Mouse (Mus musculus) embryonic facial prominence, embryonic 10.5 days (tissue): ENCODE data around the gene Cpne6. TPM values are rescaled to one million over a fixed set of nuclear protein-coding genes. Genes with fewer than 3 reads are reported as not detected.

Source experiments
- DNase-seq: peaks from one replicate; pipeline ENCODE4 v3.0.0-alpha.2; 2017; ENCODE audit warnings: low spot score
- H3K27ac ChIP-seq: fragments of 300-500 bp; sonication (generic); replicated peaks from 2 replicates; pipeline ENCODE4 v1.5.1; 2016; ENCODE audit warnings: mild to moderate bottlenecking
- H3K27me3 ChIP-seq: fragments of 300-500 bp; sonication (generic); replicated peaks from 2 replicates; pipeline ENCODE4 v1.6.1; 2016; ENCODE audit warnings: low read depth, mild to moderate bottlenecking; ENCODE audit not compliant: poor library complexity, severe bottlenecking
- H3K36me3 ChIP-seq: fragments of 300-500 bp; sonication (generic); replicated peaks from 2 replicates; pipeline ENCODE4 v1.6.1; 2016; ENCODE audit warnings: mild to moderate bottlenecking, moderate library complexity
- H3K4me1 ChIP-seq: fragments of 300-500 bp; sonication (generic); 2 replicates; pipeline ENCODE4 v1.6.1; 2016
- H3K4me3 ChIP-seq: fragments of 300-500 bp; sonication (generic); 2 replicates; pipeline ENCODE4 v1.5.1; 2016; ENCODE audit warnings: mild to moderate bottlenecking, moderate library complexity
- H3K9me3 ChIP-seq: fragments of 300-500 bp; sonication (generic); 2 replicates; pipeline ENCODE4 v1.6.1; 2016; ENCODE audit warnings: mild to moderate bottlenecking
- WGBS: fragments of 180-500 bp; shearing (Covaris S2); methylation state at CpG from one replicate; pipeline ENCODE4 v1.1.7; 2016; 5-methylcytosine and 5-hydroxymethylcytosine counted together
- polyA plus RNA-seq: library from polyadenylated mRNA; unstranded; fragments of >200 nt; fragmentation: Nextera tagmentation; extraction: Ambion mirVana; gene quantifications from 2 replicates; pipeline ENCODE4 v1.2.1, GENCODE M21; 2016

Gene Cpne6
- polyA plus RNA-seq = 0.59 and 0.64 TPM in 2 replicates

DNA sequence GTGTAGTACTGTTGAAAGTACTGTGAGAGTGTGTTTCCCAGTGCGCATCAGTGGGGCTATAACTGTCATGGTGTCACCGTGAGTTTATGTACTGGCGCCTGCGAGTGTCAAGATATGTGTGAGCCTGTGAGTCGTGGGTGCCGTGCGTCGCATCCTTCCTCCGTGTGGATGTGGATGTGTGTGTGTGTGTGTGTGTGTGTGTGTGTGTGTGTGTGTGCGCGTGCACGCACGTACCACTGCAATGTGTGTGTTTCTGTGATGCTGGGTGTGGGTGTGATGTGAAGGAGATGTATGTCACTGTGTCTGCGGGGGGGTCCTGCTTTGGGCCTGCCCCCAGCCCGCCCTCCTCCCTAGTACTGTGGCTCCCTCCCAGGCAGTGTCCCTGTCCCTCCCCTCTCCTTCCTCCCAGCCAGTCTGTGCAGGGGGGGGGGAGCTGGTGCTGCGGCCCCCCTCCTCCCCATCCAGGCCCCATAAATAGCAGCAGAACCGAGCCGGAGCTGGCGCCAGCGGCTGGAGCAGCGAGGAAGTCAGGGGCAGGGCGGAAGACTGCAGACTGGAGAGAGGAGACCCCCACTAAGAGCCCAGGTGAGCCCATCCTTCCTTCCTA, at the start of gene Cpne6:
Gene Cpne6 (plus strand): TSS at position 321 of the 607 bp plus-strand sequence.
- Histone ChIP-seq H3K27me3 (peaks cover 31% of the 10 kb centered on the region), H3K27ac (no peak within 1 kb of the TSS), H3K4me1 (peaks cover 11% of the 10 kb centered on the region), H3K4me3 (no peak within 1 kb of the TSS), H3K9me3 (no peaks in the 10 kb centered on the region), H3K36me3 (no peaks in the 10 kb centered on the region)
- 75% methylated on average over 22 of the region's 22 CpGs for WGBS
- no peak for DNase-seq

GRCm38 (mm10) chr14:55461757-55462156, 48.5 kb upstream of the Cpne6 start:
- Histone ChIP-seq H3K4me1 (0 out of 2 replicates have a peak, but pooled peaks cover 6% of the 10 kb centered on the region), H3K9me3 (no peaks in the 10 kb centered on the region), H3K4me3 (no peak overlapping the region), H3K27me3 (no peaks in the 10 kb centered on the region), H3K36me3 (no peaks in the 10 kb centered on the region), H3K27ac (no peak overlapping the region)
- WGBS = 65% methylated on average over 4 of the region's 4 CpGs
- no peak for DNase-seq

GRCm38 (mm10) chr14:55466481-55466880, 43.8 kb upstream of the Cpne6 start:
- DNase-seq = no peak
- H3K4me1 ChIP-seq = peaks cover 17% of the 10 kb centered on the region
- H3K4me3 ChIP-seq = no peak overlapping the region
- H3K9me3 ChIP-seq = no peaks in the 10 kb centered on the region
- no peak overlapping the region for H3K27ac ChIP-seq
- 0 out of 2 replicates have a peak, but pooled peaks cover 8% of the 10 kb centered on the region for H3K27me3 ChIP-seq
- 78% methylated on average over 4 of the region's 4 CpGs for WGBS
- H3K36me3 ChIP-seq = no peaks in the 10 kb centered on the region

DNA sequence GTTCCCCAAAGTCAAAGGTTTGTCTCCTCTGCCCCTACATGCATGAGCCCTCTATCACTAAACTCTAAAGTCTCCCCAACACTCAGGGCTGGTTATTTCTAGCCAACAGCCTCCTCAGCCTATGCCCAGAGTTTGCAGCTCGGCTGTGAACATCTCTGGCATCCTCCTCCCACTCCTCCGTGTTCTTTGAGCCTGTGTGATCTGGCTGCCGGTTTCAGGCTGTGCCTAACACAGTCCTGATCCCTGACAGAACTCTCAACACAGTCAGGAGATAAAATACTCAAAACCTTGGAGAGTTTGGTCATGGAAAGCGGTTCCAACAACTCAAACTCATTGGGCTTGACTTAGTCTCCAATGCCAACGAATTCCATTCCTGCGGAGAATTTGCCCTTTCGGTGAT, 43.1 kb upstream of the Cpne6 start:
- no peak overlapping the region for H3K4me3 ChIP-seq
- DNase-seq = no peak
- peaks cover 20% of the 10 kb centered on the region for H3K4me1 ChIP-seq
- H3K36me3 ChIP-seq = no peaks in the 10 kb centered on the region
- WGBS = 81% methylated on average over 7 of the region's 7 CpGs
- H3K27me3 ChIP-seq = 0 out of 2 replicates have a peak, but pooled peaks cover 12% of the 10 kb centered on the region
- no peak overlapping the region for H3K27ac ChIP-seq
- no peaks in the 10 kb centered on the region for H3K9me3 ChIP-seq

GRCm38 (mm10) chr14:55468301-55468741, 41.9 kb upstream of the Cpne6 start:
- DNase-seq = no peak
- 87% methylated on average over 2 of the region's 2 CpGs for WGBS

DNA sequence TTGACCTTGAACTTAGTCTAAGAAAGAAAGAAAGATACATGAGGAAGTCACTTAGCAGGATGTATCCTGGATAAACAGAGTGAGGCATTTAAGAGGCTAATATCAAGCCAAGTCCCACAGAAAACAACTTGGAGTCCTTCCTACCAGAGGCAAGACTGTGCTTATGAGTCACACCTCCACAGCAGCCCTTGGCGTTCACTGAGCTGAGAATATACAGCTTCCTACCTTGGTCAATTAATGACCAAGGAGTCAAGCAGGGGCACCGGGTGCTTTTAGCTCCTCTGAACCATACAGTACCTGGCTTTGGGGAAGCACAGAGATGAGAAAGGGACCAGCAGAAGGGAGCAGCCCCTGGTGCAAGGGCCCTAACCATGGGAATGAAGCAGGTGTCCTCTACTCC, 41.2 kb upstream of the Cpne6 start:
- WGBS = 83% methylated on average over 2 of the region's 2 CpGs
- Histone ChIP-seq H3K9me3 (no peaks in the 10 kb centered on the region), H3K27ac (no peak overlapping the region), H3K27me3 (0 out of 2 replicates have a peak, but pooled peaks cover 12% of the 10 kb centered on the region), H3K4me1 (peaks cover 20% of the 10 kb centered on the region), H3K4me3 (no peak overlapping the region), H3K36me3 (no peaks in the 10 kb centered on the region)
- no peak for DNase-seq

More at GRCm38 (mm10) chr14:55468301-55468741, 41.9 kb upstream of the Cpne6 start:
- Histone ChIP-seq H3K27me3 (0 out of 2 replicates have a peak, but pooled peaks cover 12% of the 10 kb centered on the region), H3K4me3 (no peak overlapping the region), H3K27ac (no peak overlapping the region), H3K4me1 (peaks cover 20% of the 10 kb centered on the region), H3K9me3 (no peaks in the 10 kb centered on the region), H3K36me3 (no peaks in the 10 kb centered on the region)

- no peak overlapping the region for H3K4me3 ChIP-seq
- H3K27ac ChIP-seq = no peak overlapping the region
- WGBS = 81% methylated on average over 6 of the region's 6 CpGs
- H3K9me3 ChIP-seq = no peaks in the 10 kb centered on the region
- peaks cover 20% of the 10 kb centered on the region for H3K4me1 ChIP-seq
- DNase-seq = no peak
- H3K27me3 ChIP-seq = 0 out of 2 replicates have a peak, but pooled peaks cover 12% of the 10 kb centered on the region
- no peaks in the 10 kb centered on the region for H3K36me3 ChIP-seq
Observed at GRCm38 (mm10) chr14:55469821-55470220, 40.4 kb upstream of the Cpne6 start.

DNA sequence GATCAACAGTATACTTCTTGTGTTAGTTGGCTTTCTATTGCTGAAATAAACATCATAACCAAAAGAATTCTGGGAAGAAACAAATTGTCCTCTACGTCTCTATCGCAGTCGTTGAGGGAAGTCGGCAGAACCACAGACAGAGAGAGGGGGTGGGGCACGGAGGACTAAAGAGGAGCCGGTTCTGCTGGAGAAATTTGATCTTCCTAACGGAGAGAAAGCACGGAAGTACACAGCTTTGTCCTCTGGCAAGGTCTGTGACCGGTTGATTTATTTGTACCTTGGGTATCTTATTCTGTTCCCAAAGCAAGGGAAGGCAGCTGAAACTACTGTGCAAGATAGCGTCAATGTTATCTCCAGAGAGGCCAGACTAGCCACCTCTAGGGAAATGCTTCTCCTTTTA, 39.4 kb upstream of the Cpne6 start:
- WGBS = 11% methylated on average over 10 of the region's 10 CpGs
- H3K27me3 ChIP-seq = 0 out of 2 replicates have a peak, but pooled peaks cover 12% of the 10 kb centered on the region
- peak overlapping the region; percentile 25; the same call in 1 of the 2 replicates for H3K4me3 ChIP-seq
- H3K36me3 ChIP-seq = no peaks in the 10 kb centered on the region
- no peak overlapping the region for H3K27ac ChIP-seq
- H3K9me3 ChIP-seq = no peaks in the 10 kb centered on the region
- peaks cover 20% of the 10 kb centered on the region for H3K4me1 ChIP-seq
- peak; percentile 35 for DNase-seq

DNA sequence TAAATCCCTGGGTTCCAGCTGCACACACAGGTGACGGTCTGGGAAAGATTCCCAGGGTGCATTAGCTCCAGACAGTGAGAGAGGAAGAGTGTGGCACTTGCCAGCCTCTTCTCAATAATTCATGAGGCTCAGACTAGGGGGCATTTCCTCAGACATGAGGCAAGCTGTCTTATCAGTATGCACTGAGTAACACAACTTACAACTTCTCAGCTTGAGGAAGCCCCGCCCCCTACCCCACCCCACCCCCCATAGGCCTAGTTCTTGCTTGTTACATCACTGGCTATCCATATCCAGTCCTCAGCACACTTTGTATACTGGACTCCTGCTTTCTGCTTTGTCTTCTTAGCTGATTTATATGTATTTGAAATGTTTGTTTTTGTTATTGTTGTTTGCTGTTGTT, 34.6 kb upstream of the Cpne6 start:
- H3K36me3 ChIP-seq = no peaks in the 10 kb centered on the region
- DNase-seq = no peak
- peaks cover 32% of the 10 kb centered on the region for H3K4me1 ChIP-seq
- no peak overlapping the region for H3K4me3 ChIP-seq
- no peak overlapping the region for H3K27ac ChIP-seq
- 0 out of 2 replicates have a peak, but pooled peaks cover 5% of the 10 kb centered on the region for H3K27me3 ChIP-seq
- 74% methylated on average over 2 of the region's 2 CpGs for WGBS
- no peaks in the 10 kb centered on the region for H3K9me3 ChIP-seq

DNA sequence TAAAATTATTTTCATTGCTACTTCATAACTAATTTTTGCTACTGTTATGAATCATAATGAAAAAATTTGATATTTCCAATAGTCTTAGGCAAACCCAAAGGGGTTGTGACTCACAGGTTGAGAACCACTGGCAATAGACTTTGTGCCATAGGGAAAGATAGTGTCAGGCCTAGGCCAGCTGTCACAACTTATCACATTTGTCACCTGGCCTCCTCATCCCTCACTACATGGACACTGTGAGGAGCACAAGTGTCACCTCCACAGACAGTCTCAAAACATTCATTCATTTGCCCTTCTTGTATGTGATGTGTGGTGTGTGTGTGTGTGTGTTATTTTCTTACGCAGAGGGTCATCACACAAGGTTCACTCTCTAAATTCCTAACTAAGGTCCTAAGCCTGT, 32.8 kb upstream of the Cpne6 start:
- WGBS = 100% methylated on average over 1 of the region's 1 CpGs
- no peak for DNase-seq
- H3K4me3 ChIP-seq = no peak overlapping the region
- H3K27ac ChIP-seq = no peak overlapping the region
- 0 out of 2 replicates have a peak, but pooled peaks cover 12% of the 10 kb centered on the region for H3K36me3 ChIP-seq
- H3K9me3 ChIP-seq = no peaks in the 10 kb centered on the region
- H3K4me1 ChIP-seq = peaks cover 25% of the 10 kb centered on the region
- H3K27me3 ChIP-seq = no peaks in the 10 kb centered on the region

GRCm38 (mm10) chr14:55477829-55478228, 32.4 kb upstream of the Cpne6 start:
- DNase-seq = no peak
- H3K27ac ChIP-seq = no peak overlapping the region
- no peaks in the 10 kb centered on the region for H3K9me3 ChIP-seq
- peaks cover 25% of the 10 kb centered on the region for H3K4me1 ChIP-seq
- 0 out of 2 replicates have a peak, but pooled peaks cover 12% of the 10 kb centered on the region for H3K36me3 ChIP-seq
- WGBS = 93% methylated on average over 5 of the region's 5 CpGs
- H3K27me3 ChIP-seq = no peaks in the 10 kb centered on the region
- H3K4me3 ChIP-seq = peak overlapping the region; percentile 66; the same call in 1 of the 2 replicates

DNA sequence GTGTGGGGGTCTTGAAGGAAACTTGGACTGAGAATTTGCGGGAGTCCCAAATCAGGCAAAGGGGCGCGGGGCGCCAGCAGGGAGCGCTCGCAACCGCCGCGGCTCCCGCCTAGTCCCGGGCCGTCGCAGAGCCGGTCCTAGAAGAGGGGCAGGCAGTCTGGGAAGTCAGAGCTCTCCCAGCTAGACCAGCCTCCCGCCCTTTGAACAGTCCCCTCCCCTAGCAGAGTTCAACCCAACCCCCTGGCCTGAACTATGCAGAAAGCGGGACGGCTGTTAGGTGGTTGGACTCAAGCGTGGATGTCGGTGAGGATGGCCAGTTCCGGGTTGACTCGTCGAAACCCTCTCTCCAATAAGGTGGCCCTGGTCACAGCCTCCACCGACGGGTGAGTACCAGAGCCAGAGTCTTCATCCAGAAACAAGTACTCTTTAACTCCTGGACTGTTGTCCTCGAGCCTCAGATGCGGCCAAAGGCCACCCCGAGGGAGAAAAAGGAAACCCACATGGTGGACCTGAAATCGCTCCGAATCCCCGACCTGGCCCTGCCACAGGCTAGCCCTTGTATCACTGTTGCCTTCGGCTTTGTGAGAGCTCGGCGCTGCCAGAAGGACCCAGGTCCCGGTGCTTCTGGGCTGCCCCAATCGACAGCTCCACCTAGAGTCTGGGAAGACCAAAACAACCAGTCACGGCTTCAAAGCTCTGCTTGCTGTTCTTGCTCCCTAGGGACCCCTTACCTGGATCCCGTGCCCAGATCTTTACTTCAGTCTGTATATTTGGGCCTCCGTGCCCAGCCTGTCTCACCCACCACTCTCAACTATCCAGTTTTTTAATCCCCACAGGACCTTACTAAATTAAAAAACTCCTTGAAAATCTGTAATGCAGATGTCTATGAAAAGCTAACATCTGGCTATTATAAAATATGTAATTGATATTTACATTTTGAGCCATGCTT, 31.3 kb upstream of the Cpne6 start, which contains the start of gene Dhrs4:
Gene Dhrs4 (plus strand): TSS at position 108 of the 949 bp plus-strand sequence.
- WGBS = 1% methylated on average over 38 of the region's 38 CpGs
- H3K36me3 ChIP-seq = 0 out of 2 replicates have a peak, but pooled peaks cover 15% of the 10 kb centered on the region
- H3K9me3 ChIP-seq = no peaks in the 10 kb centered on the region
- H3K27me3 ChIP-seq = no peaks in the 10 kb centered on the region
- peak within 1 kb of the TSS; percentile 94 for H3K27ac ChIP-seq
- H3K4me1 ChIP-seq = peaks cover 25% of the 10 kb centered on the region
- DNase-seq = peak; percentile 88
- H3K4me3 ChIP-seq = peak within 1 kb of the TSS; percentile 66
